Mouse (Mus musculus) adipocyte (in vitro differentiated cells): Measurements from ENCODE around the gene Prdx1.

Experiments
- DNase-seq: peaks from one replicate; pipeline ENCODE4 v3.0.0-alpha.2; 2016; ENCODE audit warnings: low spot score

Gene Prdx1

GRCm38 (mm10) chr4:116727401-116727800 is 42.1 kb downstream of the Prdx1 start:
- DNase-seq: no peak

GRCm38 (mm10) chr4:116729532-116729931 is 44.2 kb downstream of the Prdx1 start:
- DNase-seq: no peak

- no peak for DNase-seq
These were observed 45.7 kb downstream of the Prdx1 start for GRCm38 (mm10) chr4:116731077-116731476.

GRCm38 (mm10) chr4:116732355-116732754 is 47.0 kb downstream of the Prdx1 start:
- no peak for DNase-seq

- no peak for DNase-seq
These were observed 49.7 kb downstream of the Prdx1 start for GRCm38 (mm10) chr4:116734996-116735395.

GRCm38 (mm10) chr4:116738972-116739751 is 53.8 kb downstream of the Prdx1 start:
- no peak for DNase-seq

- DNase-seq: no peak
These were observed 64.4 kb downstream of the Prdx1 start for GRCm38 (mm10) chr4:116749750-116750149.
